Mouse (Mus musculus): ENCODE measurements around the gene Rpl36al. TPM values are rescaled to one million over a fixed set of nuclear protein-coding genes. Genes with fewer than 3 reads are reported as not detected.

Gene Rpl36al
- polyA plus RNA-seq, 1 experiment from 2014 or later, result 510 TPM

DNA sequence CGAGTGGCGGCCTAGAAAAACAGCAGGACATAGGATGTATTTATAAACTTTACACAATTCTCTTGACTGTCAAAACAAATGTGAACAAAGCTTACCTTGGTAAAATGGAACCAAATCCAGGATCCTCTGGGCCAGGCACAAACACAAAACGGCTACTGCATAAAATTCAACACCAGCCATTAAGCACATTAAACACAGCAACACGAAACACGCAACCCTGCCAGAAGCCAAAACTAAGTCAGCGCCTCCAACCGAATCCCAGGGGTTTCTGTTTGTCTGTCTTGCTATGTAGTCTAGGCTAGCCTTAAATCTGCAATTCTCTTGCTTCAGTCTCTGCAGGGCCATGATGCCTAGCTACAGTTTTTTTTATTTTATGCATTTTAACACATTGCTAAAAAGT is 24.0 kb upstream of the Rpl36al start:
- H3K4me1 ChIP-seq (ENCODE audit: insufficient read depth, low read depth, low read length), result no peaks in the 10 kb centered on the region
- WGBS, result 95% methylated on average over 7 of the region's 7 CpGs
- no peak overlapping the region for H3K27ac ChIP-seq (ENCODE audit: low read length)
- no peak for TF ChIP-seq EP300 (IDR thresholded peaks at IDR 0.05)
- TF ChIP-seq CTCF (IDR thresholded peaks at IDR 0.05), result no peak
- no peak overlapping the region for H3K9ac ChIP-seq (replicated peaks; ENCODE audit: low read depth)
- no peak for ATAC-seq
- no peak overlapping the region for H3K4me2 ChIP-seq (replicated peaks; ENCODE audit: low read depth, low read length)
- no peaks in the 10 kb centered on the region for H3K27me3 ChIP-seq (replicated peaks; ENCODE audit: insufficient read depth, low read length)
- DNase-seq (ENCODE audit: low spot score), result no peak
- no peaks in the 10 kb centered on the region for H3K36me3 ChIP-seq (ENCODE audit: insufficient read depth, low read length)
- no peaks in the 10 kb centered on the region for H3K9me3 ChIP-seq (ENCODE audit: low read length)
- H3K4me3 ChIP-seq (ENCODE audit: low read depth, low read length), result no peak overlapping the region

DNA sequence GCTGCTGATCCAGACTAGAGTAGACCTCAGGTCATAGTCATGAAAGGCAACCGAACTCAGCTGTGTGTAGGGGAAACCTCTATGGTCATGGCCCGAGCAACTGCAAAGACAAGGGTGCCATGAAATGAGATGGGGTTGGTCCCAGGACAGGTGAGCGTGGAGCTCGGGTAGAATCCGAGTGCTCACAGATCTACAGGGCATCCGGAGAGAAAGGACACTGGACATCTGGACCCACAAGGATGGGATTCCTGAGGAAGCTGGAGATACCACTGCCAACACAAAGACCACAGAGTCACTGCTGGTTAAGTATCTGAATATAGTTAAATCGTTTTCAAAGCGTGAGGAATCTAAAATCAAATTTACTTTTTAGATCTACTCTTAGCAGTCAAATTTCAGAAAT is 23.5 kb upstream of the Rpl36al start:
- 88% methylated on average over 8 of the region's 8 CpGs for WGBS
- no peak for ATAC-seq
- H3K4me3 ChIP-seq (ENCODE audit: low read depth, low read length), result no peak overlapping the region
- DNase-seq (ENCODE audit: low spot score), result no peak
- H3K9me3 ChIP-seq (ENCODE audit: low read length), result no peaks in the 10 kb centered on the region
- no peaks in the 10 kb centered on the region for H3K27me3 ChIP-seq (replicated peaks; ENCODE audit: insufficient read depth, low read length)
- TF ChIP-seq EP300 (IDR thresholded peaks at IDR 0.05) (no peak), CTCF (IDR thresholded peaks at IDR 0.05) (no peak)
- no peaks in the 10 kb centered on the region for H3K4me1 ChIP-seq (ENCODE audit: insufficient read depth, low read depth, low read length)
- no peak overlapping the region for H3K27ac ChIP-seq (ENCODE audit: low read length)
- no peaks in the 10 kb centered on the region for H3K36me3 ChIP-seq (ENCODE audit: insufficient read depth, low read length)
- no peak overlapping the region for H3K4me2 ChIP-seq (replicated peaks; ENCODE audit: low read depth, low read length)
- no peak overlapping the region for H3K9ac ChIP-seq (replicated peaks; ENCODE audit: low read depth)

- Histone ChIP-seq H3K4me1 (ENCODE audit: insufficient read depth, low read depth, low read length) (no peaks in the 10 kb centered on the region), H3K4me2 (replicated peaks; ENCODE audit: low read depth, low read length) (no peak within 1 kb of the TSS), H3K9me3 (ENCODE audit: low read length) (no peaks in the 10 kb centered on the region), H3K27ac (ENCODE audit: low read length) (no peak within 1 kb of the TSS), H3K9ac (replicated peaks; ENCODE audit: low read depth) (no peak within 1 kb of the TSS), H3K27me3 (replicated peaks; ENCODE audit: insufficient read depth, low read length) (no peaks in the 10 kb centered on the region), H3K4me3 (ENCODE audit: low read depth, low read length) (no peak within 1 kb of the TSS), H3K36me3 (ENCODE audit: insufficient read depth, low read length) (no peaks in the 10 kb centered on the region)
- no peak for TF ChIP-seq CTCF (IDR thresholded peaks at IDR 0.05)
- no peak for TF ChIP-seq EP300 (IDR thresholded peaks at IDR 0.05)
- ATAC-seq, result no peak
- no peak for DNase-seq (ENCODE audit: low spot score)
- 80% methylated on average over 16 of the region's 16 CpGs for WGBS
Observed at GRCm38 (mm10) chr12:69204052-69204833, 20.4 kb upstream of the Rpl36al start, which contains the start of gene Gm49384. Gene Gm49384, minus strand, starts transcription at chr12:69204267.

DNA sequence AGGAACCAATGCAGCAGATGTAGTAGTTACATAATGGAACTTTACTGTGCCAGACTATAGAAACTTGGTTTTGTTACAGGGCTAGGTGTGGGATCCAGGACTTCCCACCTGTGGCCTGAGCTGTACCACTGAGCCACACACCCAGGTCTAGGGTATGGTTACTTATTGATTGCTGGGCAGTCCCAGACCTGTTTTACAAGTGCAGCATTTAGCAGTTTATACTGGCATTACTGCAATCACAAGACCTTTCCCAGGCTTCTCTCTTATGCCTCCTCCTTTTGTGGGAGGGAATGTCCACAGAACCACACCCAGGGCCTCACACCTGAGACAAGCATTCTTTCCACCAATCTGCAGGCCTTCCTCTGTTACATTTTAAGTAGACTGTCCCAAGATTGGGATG is 15.1 kb upstream of the Rpl36al start:
- H3K9me3 ChIP-seq (ENCODE audit: low read length), result no peaks in the 10 kb centered on the region
- no peak overlapping the region for H3K27ac ChIP-seq (ENCODE audit: low read length)
- H3K4me2 ChIP-seq (replicated peaks; ENCODE audit: low read depth, low read length), result no peak overlapping the region
- H3K36me3 ChIP-seq (ENCODE audit: insufficient read depth, low read length), result no peaks in the 10 kb centered on the region
- H3K27me3 ChIP-seq (replicated peaks; ENCODE audit: insufficient read depth, low read length), result no peaks in the 10 kb centered on the region
- no peak for DNase-seq (ENCODE audit: low spot score)
- no peak overlapping the region for H3K9ac ChIP-seq (replicated peaks; ENCODE audit: low read depth)
- no peak overlapping the region for H3K4me3 ChIP-seq (ENCODE audit: low read depth, low read length)
- no peak for ATAC-seq
- H3K4me1 ChIP-seq (ENCODE audit: insufficient read depth, low read depth, low read length), result no peaks in the 10 kb centered on the region
- TF ChIP-seq CTCF (IDR thresholded peaks at IDR 0.05), result no peak
- TF ChIP-seq EP300 (IDR thresholded peaks at IDR 0.05), result no peak

DNA sequence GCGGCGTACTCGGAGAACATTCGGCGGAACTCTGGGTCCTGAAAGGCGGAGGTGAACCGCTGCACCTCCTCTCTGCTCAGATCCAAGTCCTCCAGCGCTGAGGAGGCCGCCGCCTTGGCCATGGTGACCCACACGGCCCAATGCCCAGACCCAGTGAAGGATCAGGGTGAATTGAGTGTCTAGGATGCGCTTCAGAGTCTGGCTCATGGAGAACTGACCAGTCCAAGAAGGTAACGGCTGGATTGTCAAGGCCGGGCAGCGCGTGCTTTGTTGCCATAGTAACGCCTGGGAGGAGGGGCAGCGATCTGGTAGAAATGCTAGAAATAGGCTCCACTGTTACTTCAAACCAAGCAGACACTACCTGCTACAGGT is 14.3 kb upstream of the Rpl36al start, which contains the start of gene Dnaaf2:
Gene Dnaaf2, minus strand, starts transcription at position 266 of the 372 bp plus-strand sequence.
- Histone ChIP-seq H3K4me1 (ENCODE audit: insufficient read depth, low read depth, low read length) (no peaks in the 10 kb centered on the region), H3K9me3 (ENCODE audit: low read length) (no peaks in the 10 kb centered on the region), H3K27ac (ENCODE audit: low read length) (peak within 1 kb of the TSS; percentile 89), H3K36me3 (ENCODE audit: insufficient read depth, low read length) (no peaks in the 10 kb centered on the region), H3K27me3 (replicated peaks; ENCODE audit: insufficient read depth, low read length) (no peaks in the 10 kb centered on the region), H3K4me2 (replicated peaks; ENCODE audit: low read depth, low read length) (peak within 1 kb of the TSS; percentile 93), H3K4me3 (ENCODE audit: low read depth, low read length) (peak within 1 kb of the TSS; percentile 93), H3K9ac (replicated peaks; ENCODE audit: low read depth) (peak within 1 kb of the TSS; percentile 71)
- ATAC-seq (peak; percentile 34), DNase-seq (ENCODE audit: low spot score) (peak; percentile 78)
- WGBS, result under 1% methylated on average over 18 of the region's 18 CpGs
- TF ChIP-seq EP300 (IDR thresholded peaks at IDR 0.05) (no peak), CTCF (IDR thresholded peaks at IDR 0.05) (no peak)

DNA sequence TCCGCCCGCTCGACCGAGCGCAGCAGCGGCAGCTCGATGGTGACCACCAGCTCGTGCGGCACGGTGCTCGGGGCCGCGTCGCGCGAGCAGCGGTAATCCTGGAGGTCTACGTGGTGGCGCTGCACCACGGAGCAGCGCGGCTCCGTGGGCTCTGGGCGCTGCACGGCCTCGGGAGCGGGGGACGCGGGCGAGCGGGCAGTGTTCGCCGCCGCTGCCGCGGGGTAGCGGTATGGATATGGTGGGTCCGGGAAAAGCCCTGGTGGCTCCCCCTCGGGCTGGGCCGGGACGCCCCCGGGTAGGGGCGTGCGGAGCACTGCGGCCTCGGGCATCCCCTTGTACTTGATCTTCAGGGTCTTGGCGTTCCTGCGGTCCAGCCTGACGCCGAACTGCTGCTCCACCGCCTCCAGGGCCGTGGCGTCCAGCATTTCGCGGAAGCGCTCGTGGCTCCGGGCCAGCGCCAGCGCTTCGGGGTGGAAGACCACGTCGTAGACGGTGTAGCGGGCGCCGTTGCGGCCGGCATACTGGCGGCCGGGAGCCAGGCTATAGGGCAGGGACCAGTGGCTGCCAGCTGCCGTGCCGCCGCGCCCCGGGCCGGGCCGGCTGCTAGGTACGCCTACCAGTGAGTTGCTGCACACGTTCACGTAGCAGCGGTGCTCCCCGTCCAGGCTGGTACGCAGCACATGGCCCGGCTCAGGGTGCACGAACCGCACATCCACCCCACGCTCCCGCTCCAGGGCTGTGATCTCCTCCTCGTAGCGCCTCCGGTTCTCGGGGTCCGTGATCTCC is 13.7 kb upstream of the Rpl36al start:
- peak overlapping the region; percentile 93 for H3K4me3 ChIP-seq (ENCODE audit: low read depth, low read length)

More for the DNA sequence above, 13.7 kb upstream of the Rpl36al start:
- Histone ChIP-seq H3K4me1 (ENCODE audit: insufficient read depth, low read depth, low read length) (no peaks in the 10 kb centered on the region), H3K9ac (replicated peaks; ENCODE audit: low read depth) (peak overlapping the region; percentile 71), H3K4me2 (replicated peaks; ENCODE audit: low read depth, low read length) (peak overlapping the region; percentile 93), H3K36me3 (ENCODE audit: insufficient read depth, low read length) (no peaks in the 10 kb centered on the region), H3K27ac (ENCODE audit: low read length) (peak overlapping the region; percentile 89), H3K9me3 (ENCODE audit: low read length) (no peaks in the 10 kb centered on the region), H3K27me3 (replicated peaks; ENCODE audit: insufficient read depth, low read length) (no peaks in the 10 kb centered on the region)
- ATAC-seq, result peak; percentile 77
- peak; percentile 59 for DNase-seq (ENCODE audit: low spot score)
- under 1% methylated on average over 79 of the region's 94 CpGs for WGBS
- TF ChIP-seq CTCF (IDR thresholded peaks at IDR 0.05) (peak; percentile 23; the same call in 1 of the 2 replicates), EP300 (IDR thresholded peaks at IDR 0.05) (no peak)

Measured in lung, postnatal 0 days (tissue).